Mouse (Mus musculus) CH12.LX (cell line): Measurements from ENCODE around the gene Ccdc24.

Source experiments
- CHD1 ChIP-seq: IDR thresholded peaks from 2 replicates; pipeline ENCODE4 v1.6.1; 2012; ENCODE audit warnings: low read depth, low read length, improper control_type of control experiment, inconsistent platforms
- ETS1 ChIP-seq: conservative IDR thresholded peaks from 2 replicates; pipeline ENCODE4 v1.6.1; 2012; ENCODE audit warnings: low read depth, mild to moderate bottlenecking, inconsistent platforms, low read length, improper control_type of control experiment, moderate library complexity
- MAX ChIP-seq: IDR thresholded peaks from 2 replicates; pipeline ENCODE4 v1.6.1; 2011; ENCODE audit warnings: low read length, improper control_type of control experiment
- MXI1 ChIP-seq: IDR thresholded peaks from 2 replicates; pipeline ENCODE4 v1.6.1; 2011; ENCODE audit warnings: mild to moderate bottlenecking, low read depth, low read length, improper control_type of control experiment
- SIN3A ChIP-seq: IDR thresholded peaks from 2 replicates; pipeline ENCODE4 v1.6.1; 2012; ENCODE audit warnings: low read length, improper control_type of control experiment, inconsistent platforms
- ZNF384 ChIP-seq: IDR thresholded peaks from 2 replicates; pipeline ENCODE4 v1.6.1; 2012; ENCODE audit warnings: low read depth, low read length, improper control_type of control experiment, inconsistent platforms

- TF ChIP-seq ZNF384 (no peak), MXI1 (no peak), ETS1 (no peak), SIN3A (no peak), MAX (no peak), CHD1 (no peak)
These were observed 40.3 kb downstream of the Ccdc24 start for GRCm38 (mm10) chr4:117831920-117832691.
